Mouse (Mus musculus) heart, postnatal 36 days (tissue): ENCODE measurements around the gene Ccdc51. TPM values are rescaled to one million over a fixed set of nuclear protein-coding genes. Genes with fewer than 3 reads are reported as not detected.

Experiments
- DNase-seq, 2 experiments: peaks; one replicate each; pipeline ENCODE4 v3.0.0; 2021 to 2022
- intact Hi-C: fragments of 180-260 bp; cut with DNase I; formaldehyde crosslinking; loops from one replicate; pipeline ENCODE4 v1.15.1; 2025
- total RNA-seq, 2 experiments: library from RNA; stranded (reverse); gene quantifications; 2 replicates each; pipeline ENCODE4 v1.2.3; 2021

Gene Ccdc51
- 10 to 100 TPM; 11.7 to 12.2 TPM for total RNA-seq

GRCm38 (mm10) chr9:109082124-109082800 is at the start of gene Ccdc51, which contains the start of gene Tma7:
Gene Ccdc51, plus strand, starts transcription at chr9:109082493.
Gene Tma7, minus strand, starts transcription at chr9:109082587.
- intact Hi-C loops, result no loop called here
- DNase-seq, result peak; percentile 72 to 80

GRCm38 (mm10) chr9:109038086-109038895 is 44.0 kb upstream of the Ccdc51 start, which contains the start of gene Shisa5:
Gene Shisa5, plus strand, starts transcription at chr9:109038565.
- peak; percentile 89 to 90 for DNase-seq
- intact Hi-C loops, result loop anchor here (2.0 kb wide), 2 partner anchors 21 to 35 kb away; partner anchors contain the start of gene Trex1

- DNase-seq, result peak; percentile 71 to 76
- intact Hi-C loops, result loop anchor here (2.0 kb wide), 2 partner anchors 20 to 36 kb away; partner anchors contain the start of gene Trex1
Observed at GRCm38 (mm10) chr9:109038901-109039364, 43.4 kb upstream of the Ccdc51 start.

GRCm38 (mm10) chr9:109039681-109040080 is 42.6 kb upstream of the Ccdc51 start:
- no peak for DNase-seq
- intact Hi-C loops, result loop anchor here (1.0 to 2.0 kb wide), 3 partner anchors 13 to 37 kb away; partner anchors contain the start of gene Trex1

GRCm38 (mm10) chr9:109040216-109040615 is 42.1 kb upstream of the Ccdc51 start:
- intact Hi-C loops, result loop anchor here (1.0 kb wide), 1 partner anchor 12 kb away; no protein-coding TSS in a partner anchor
- DNase-seq, result no peak

GRCm38 (mm10) chr9:109040906-109041305 is 41.4 kb upstream of the Ccdc51 start:
- intact Hi-C loops, result loop anchor here (1.0 kb wide), 1 partner anchor 11 kb away; no protein-coding TSS in a partner anchor
- no peak for DNase-seq

- intact Hi-C loops, result no loop called here
- DNase-seq, result no peak
Observed at GRCm38 (mm10) chr9:109041351-109041750, 40.9 kb upstream of the Ccdc51 start.

- peak; percentile 68 to 69 for DNase-seq
- intact Hi-C loops, result no loop called here
Observed at GRCm38 (mm10) chr9:109046306-109046705, 36.0 kb upstream of the Ccdc51 start.

GRCm38 (mm10) chr9:109049316-109049715 is 33.0 kb upstream of the Ccdc51 start:
- no peak for DNase-seq
- intact Hi-C loops, result no loop called here

GRCm38 (mm10) chr9:109049996-109050673 is 32.2 kb upstream of the Ccdc51 start:
- intact Hi-C loops, result no loop called here
- peak in 1 of 2 experiments; percentile 2 for DNase-seq

GRCm38 (mm10) chr9:109050674-109050997 is 31.7 kb upstream of the Ccdc51 start:
- intact Hi-C loops, result no loop called here
- no peak for DNase-seq

- intact Hi-C loops, result no loop called here
- no peak for DNase-seq
Observed at GRCm38 (mm10) chr9:109051011-109051501, 31.2 kb upstream of the Ccdc51 start.

- intact Hi-C loops, result loop anchor here (1.0 kb wide), 1 partner anchor 12 kb away; no protein-coding TSS in a partner anchor
- DNase-seq, result no peak
Observed at GRCm38 (mm10) chr9:109051651-109052489, 30.4 kb upstream of the Ccdc51 start.

- intact Hi-C loops, result loop anchor here (1.0 kb wide), 1 partner anchor 12 kb away; no protein-coding TSS in a partner anchor
- no peak for DNase-seq
Observed at GRCm38 (mm10) chr9:109052490-109053260, 29.6 kb upstream of the Ccdc51 start.

GRCm38 (mm10) chr9:109053366-109053765 is 28.9 kb upstream of the Ccdc51 start:
- intact Hi-C loops, result no loop called here
- no peak for DNase-seq

GRCm38 (mm10) chr9:109053851-109054250 is 28.4 kb upstream of the Ccdc51 start:
- no peak for DNase-seq
- intact Hi-C loops, result no loop called here

GRCm38 (mm10) chr9:109054712-109055111 is 27.6 kb upstream of the Ccdc51 start:
- peak; percentile 64 to 70 for DNase-seq
- intact Hi-C loops, result loop anchor here (5.0 kb wide), 1 partner anchor 117 kb away; the partner anchor contains the start of gene Uqcrc1

- no peak for DNase-seq
- intact Hi-C loops, result loop anchor here (5.0 kb wide), 1 partner anchor 118 kb away; the partner anchor contains the start of gene Uqcrc1
Observed at GRCm38 (mm10) chr9:109055271-109056030, 26.8 kb upstream of the Ccdc51 start.
